Mouse (Mus musculus): ENCODE data around the gene 2010111I01Rik. TPM values are rescaled to one million over a fixed set of nuclear protein-coding genes. Genes with fewer than 3 reads are reported as not detected.

Gene 2010111I01Rik
- polyA plus RNA-seq, 1 experiment from 2014 or later: 31.8 TPM

DNA sequence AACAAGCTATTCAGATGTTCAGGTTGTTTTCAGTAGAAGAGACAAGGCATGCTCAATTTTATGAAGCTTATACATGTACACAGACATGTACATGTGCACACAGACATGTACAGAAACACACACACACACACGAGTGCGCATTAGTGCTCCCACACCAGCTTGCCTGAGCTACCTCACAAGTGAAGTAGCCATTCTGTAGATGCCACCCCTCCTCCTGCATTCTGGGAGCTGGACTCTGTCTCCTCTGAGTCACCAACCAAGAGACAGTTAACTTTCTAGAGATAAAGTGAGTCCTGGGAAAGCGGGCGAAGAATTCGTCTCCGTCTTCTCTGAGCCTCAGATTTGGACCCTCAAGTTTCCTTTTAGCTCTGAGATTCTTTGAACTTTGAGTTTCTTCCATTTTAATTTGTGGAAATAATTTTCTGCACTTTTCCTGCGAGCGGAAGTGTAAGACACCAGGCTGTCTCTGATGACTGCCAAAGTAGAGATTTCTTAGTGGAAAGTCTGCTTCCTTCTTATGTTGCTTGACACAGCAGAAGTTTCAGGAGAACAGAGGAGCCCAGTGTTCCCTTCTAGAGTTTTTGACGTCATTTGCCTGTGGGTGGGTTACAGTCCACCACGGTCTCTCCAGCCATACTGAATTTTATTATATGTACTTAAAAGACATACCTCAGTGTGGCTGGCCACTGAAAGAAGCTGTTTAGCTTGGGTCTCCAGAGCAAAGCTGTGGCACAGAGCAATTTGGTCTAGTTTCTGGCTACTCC is 175.0 kb downstream of the 2010111I01Rik start:
- WGBS: 93% methylated on average over 10 of the region's 10 CpGs
- H3K4me2 ChIP-seq: no peak overlapping the region
- H3K9me3 ChIP-seq (ENCODE audit: control insufficient read depth, low read length): no peaks in the 10 kb centered on the region
- no peak for ATAC-seq (ENCODE audit: low FRiP score)
- H3K36me3 ChIP-seq (ENCODE audit: control insufficient read depth, insufficient read depth, low read length): no peaks in the 10 kb centered on the region
- H3K27ac ChIP-seq (ENCODE audit: low read depth, low read length): no peak overlapping the region
- no peaks in the 10 kb centered on the region for H3K27me3 ChIP-seq (ENCODE audit: control insufficient read depth, insufficient read depth, low read length)
- H3K9ac ChIP-seq (ENCODE audit: low read length): no peak overlapping the region
- peaks cover 5% of the 10 kb centered on the region; the same call in 1 of the 2 replicates for H3K4me1 ChIP-seq (ENCODE audit: control insufficient read depth, insufficient read depth, low read length)
- DNase-seq (ENCODE audit: low spot score, missing footprints): no peak
- H3K4me3 ChIP-seq (ENCODE audit: low read depth, low read length): no peak overlapping the region

DNA sequence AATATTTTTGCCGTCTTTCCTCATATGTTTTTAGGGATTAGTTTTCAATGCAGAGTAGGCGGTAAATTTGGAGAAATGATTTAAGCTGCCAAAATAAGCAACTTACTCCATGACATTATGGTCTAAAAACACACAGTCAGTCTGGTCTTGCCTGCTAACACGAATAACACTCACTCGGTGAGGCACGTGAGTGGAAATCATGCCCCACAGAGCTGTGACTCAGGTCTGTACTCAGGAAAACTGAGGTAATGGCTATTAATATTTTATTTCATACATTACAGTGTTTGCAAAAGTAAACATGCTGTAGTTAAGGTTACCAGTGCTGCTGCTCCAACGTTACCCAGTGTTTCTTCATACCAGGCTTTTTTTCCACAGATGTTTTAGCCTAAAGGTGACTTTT is 176.1 kb downstream of the 2010111I01Rik start:
- peaks cover 5% of the 10 kb centered on the region; the same call in 1 of the 2 replicates for H3K4me1 ChIP-seq (ENCODE audit: control insufficient read depth, insufficient read depth, low read length)
- no peak overlapping the region for H3K9ac ChIP-seq (ENCODE audit: low read length)
- ATAC-seq (ENCODE audit: low FRiP score) (no peak), DNase-seq (ENCODE audit: low spot score, missing footprints) (no peak)
- H3K4me3 ChIP-seq (ENCODE audit: low read depth, low read length): no peak overlapping the region
- 94% methylated on average over 6 of the region's 6 CpGs for WGBS
- no peak overlapping the region for H3K4me2 ChIP-seq
- no peaks in the 10 kb centered on the region for H3K9me3 ChIP-seq (ENCODE audit: control insufficient read depth, low read length)
- no peak overlapping the region for H3K27ac ChIP-seq (ENCODE audit: low read depth, low read length)
- no peaks in the 10 kb centered on the region for H3K27me3 ChIP-seq (ENCODE audit: control insufficient read depth, insufficient read depth, low read length)
- H3K36me3 ChIP-seq (ENCODE audit: control insufficient read depth, insufficient read depth, low read length): no peaks in the 10 kb centered on the region

DNA sequence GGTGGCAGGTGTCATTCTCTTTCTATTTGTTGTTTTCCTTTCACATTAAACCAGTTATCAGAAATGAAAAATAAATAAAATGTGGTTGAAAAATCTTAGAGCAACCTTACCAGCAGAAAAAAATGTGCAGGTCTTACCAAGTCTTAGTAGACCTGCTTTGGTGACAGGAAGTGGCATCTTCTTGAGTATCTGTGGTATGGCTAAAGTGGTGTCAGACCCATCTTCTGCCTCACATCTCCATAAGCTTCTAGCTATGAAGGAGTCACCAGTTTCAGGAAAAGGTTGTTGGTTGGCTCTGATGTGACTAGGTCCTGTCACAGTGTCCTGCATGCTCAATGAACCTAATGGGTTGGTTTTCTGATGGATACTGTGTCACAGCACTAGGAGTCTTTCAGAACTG is 176.6 kb downstream of the 2010111I01Rik start:
- Histone ChIP-seq H3K9ac (ENCODE audit: low read length) (no peak overlapping the region), H3K27ac (ENCODE audit: low read depth, low read length) (no peak overlapping the region), H3K4me1 (ENCODE audit: control insufficient read depth, insufficient read depth, low read length) (peaks cover 7% of the 10 kb centered on the region; the same call in 1 of the 2 replicates), H3K4me3 (ENCODE audit: low read depth, low read length) (no peak overlapping the region), H3K27me3 (ENCODE audit: control insufficient read depth, insufficient read depth, low read length) (no peaks in the 10 kb centered on the region), H3K9me3 (ENCODE audit: control insufficient read depth, low read length) (no peaks in the 10 kb centered on the region), H3K36me3 (ENCODE audit: control insufficient read depth, insufficient read depth, low read length) (no peaks in the 10 kb centered on the region), H3K4me2 (no peak overlapping the region)
- ATAC-seq (ENCODE audit: low FRiP score) (no peak), DNase-seq (ENCODE audit: low spot score, missing footprints) (no peak)

DNA sequence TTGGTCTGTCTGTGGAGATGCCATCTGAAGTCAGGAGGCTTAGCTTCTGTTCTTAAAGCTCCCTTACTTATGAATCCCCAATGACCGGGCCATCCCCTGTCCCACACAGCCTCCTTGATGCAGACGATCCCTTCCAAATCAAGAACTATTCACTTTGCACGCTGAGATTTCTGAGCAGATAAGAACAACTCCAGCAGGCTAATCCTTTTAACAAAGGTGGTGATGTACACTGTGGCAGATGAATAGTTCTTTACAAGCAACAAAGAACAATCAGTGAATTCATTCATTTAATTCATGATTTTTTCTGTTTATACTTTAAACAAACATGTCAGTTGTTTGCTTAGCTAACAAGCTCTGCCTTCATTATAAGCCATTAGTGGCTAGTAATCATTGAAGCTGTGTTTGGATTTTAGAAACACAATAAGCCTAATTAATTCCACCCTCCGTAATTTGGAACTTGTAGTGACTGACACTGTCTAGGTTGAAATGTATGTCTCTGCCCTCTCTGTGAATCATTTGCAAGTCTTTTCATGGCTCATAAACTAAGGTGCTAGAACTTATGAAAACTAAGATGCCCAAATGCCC is 182.0 kb downstream of the 2010111I01Rik start:
- WGBS: 20% methylated on average over 4 of the region's 4 CpGs
- Histone ChIP-seq H3K27ac (ENCODE audit: low read depth, low read length) (no peak overlapping the region), H3K4me2 (no peak overlapping the region), H3K9ac (ENCODE audit: low read length) (no peak overlapping the region), H3K4me1 (ENCODE audit: control insufficient read depth, insufficient read depth, low read length) (peaks cover 8% of the 10 kb centered on the region; the same call in 1 of the 2 replicates), H3K36me3 (ENCODE audit: control insufficient read depth, insufficient read depth, low read length) (no peaks in the 10 kb centered on the region), H3K4me3 (ENCODE audit: low read depth, low read length) (no peak overlapping the region), H3K9me3 (ENCODE audit: control insufficient read depth, low read length) (no peaks in the 10 kb centered on the region), H3K27me3 (ENCODE audit: control insufficient read depth, insufficient read depth, low read length) (no peaks in the 10 kb centered on the region)
- DNase-seq (ENCODE audit: low spot score, missing footprints) (no peak), ATAC-seq (ENCODE audit: low FRiP score) (no peak)

DNA sequence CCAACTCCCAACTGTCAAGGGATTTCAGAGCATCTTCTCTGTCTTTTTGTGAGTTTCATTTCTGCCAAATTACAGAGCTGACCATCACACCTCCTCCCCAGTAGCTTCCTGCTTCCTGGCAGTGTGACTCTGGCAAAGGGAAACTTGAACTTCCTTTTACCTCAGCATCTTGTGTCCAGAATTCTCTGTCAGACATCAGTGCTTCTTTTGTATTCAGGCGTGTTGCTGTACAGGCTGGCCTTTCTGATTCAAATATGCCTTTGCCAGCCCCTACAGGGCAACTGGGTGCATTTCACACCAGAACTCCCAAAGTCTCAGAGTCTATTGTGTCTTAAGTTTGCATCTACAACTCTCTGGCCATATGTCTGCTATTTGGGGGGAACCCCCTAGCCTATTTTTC is 183.5 kb downstream of the 2010111I01Rik start:
- Histone ChIP-seq H3K9ac (ENCODE audit: low read length) (no peak overlapping the region), H3K4me1 (ENCODE audit: control insufficient read depth, insufficient read depth, low read length) (peaks cover 8% of the 10 kb centered on the region; the same call in 1 of the 2 replicates), H3K36me3 (ENCODE audit: control insufficient read depth, insufficient read depth, low read length) (no peaks in the 10 kb centered on the region), H3K4me2 (no peak overlapping the region), H3K9me3 (ENCODE audit: control insufficient read depth, low read length) (no peaks in the 10 kb centered on the region), H3K27ac (ENCODE audit: low read depth, low read length) (no peak overlapping the region), H3K4me3 (ENCODE audit: low read depth, low read length) (no peak overlapping the region), H3K27me3 (ENCODE audit: control insufficient read depth, insufficient read depth, low read length) (no peaks in the 10 kb centered on the region)
- ATAC-seq (ENCODE audit: low FRiP score) (peak; percentile 62), DNase-seq (ENCODE audit: low spot score, missing footprints) (no peak)
- 58% methylated on average over 1 of the region's 1 CpGs for WGBS

DNA sequence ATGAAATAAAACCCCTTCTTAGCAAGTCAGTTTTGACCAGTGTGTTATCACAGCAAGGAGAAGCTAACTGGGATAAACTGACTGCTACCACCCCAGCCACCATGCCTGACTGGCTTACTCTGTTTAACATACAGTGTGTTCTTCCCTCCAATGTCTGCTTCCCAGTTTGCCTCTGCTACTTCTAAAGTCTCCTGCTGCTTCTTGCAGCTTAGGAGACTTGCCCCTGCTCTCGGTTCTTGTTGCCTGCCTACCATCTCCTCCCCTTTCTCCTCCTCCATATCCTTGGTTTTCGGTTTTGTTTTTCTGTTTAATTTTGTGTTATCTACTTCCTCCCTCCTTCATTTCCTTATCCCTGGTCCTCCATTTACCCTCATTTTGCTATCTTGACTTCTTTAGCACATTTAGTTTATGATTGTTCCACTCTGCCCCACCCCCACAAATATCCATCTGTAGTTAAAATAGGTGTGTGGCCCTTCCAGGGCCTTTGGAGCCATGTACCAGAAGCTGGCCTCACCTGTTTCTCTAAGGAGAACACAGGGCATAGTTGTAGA is 185.9 kb downstream of the 2010111I01Rik start:
- Histone ChIP-seq H3K4me3 (ENCODE audit: low read depth, low read length) (no peak overlapping the region), H3K9ac (ENCODE audit: low read length) (no peak overlapping the region), H3K4me1 (ENCODE audit: control insufficient read depth, insufficient read depth, low read length) (peaks cover 8% of the 10 kb centered on the region; the same call in 1 of the 2 replicates), H3K27me3 (ENCODE audit: control insufficient read depth, insufficient read depth, low read length) (no peaks in the 10 kb centered on the region), H3K27ac (ENCODE audit: low read depth, low read length) (no peak overlapping the region), H3K36me3 (ENCODE audit: control insufficient read depth, insufficient read depth, low read length) (no peaks in the 10 kb centered on the region), H3K4me2 (no peak overlapping the region), H3K9me3 (ENCODE audit: control insufficient read depth, low read length) (no peaks in the 10 kb centered on the region)
- 28% methylated on average over 2 of the region's 2 CpGs for WGBS
- ATAC-seq (ENCODE audit: low FRiP score) (no peak), DNase-seq (ENCODE audit: low spot score, missing footprints) (no peak)

DNA sequence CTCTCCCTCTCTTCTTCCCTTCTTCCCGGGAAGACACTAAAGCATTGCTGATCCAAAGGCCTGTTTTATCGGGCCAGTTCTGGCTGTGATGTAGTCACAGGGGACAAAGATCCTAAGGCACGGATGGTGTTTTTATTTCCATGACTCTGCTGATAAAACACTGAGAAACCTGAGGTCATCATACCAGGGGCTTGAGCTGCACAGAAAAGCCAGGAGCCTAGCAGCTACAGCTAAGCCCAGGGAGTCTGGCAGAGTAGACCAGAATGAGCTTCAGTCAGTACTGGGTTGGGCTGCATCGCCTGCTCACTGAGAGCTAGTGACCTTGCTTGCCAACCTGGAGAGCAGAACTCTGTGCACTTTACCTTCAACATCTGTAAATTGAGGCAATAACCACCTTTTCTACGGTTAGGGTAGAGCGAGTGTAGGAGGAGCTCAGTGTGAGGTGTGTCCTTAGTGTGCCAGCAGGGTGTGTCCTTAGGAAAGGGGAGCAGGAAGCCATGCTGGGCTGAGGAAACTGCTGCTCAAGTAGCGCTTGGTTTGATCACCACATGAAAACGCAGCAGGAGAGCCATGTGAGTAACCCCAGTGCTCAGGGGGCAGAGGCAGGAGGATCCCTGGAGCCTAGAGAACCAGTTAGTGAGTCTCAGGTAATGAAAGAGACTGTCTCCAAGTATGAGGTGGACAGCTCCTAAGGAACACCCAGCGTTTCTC is 186.5 kb downstream of the 2010111I01Rik start:
- 87% methylated on average over 9 of the region's 9 CpGs for WGBS
- ATAC-seq (ENCODE audit: low FRiP score) (no peak), DNase-seq (ENCODE audit: low spot score, missing footprints) (no peak)
- H3K27ac ChIP-seq (ENCODE audit: low read depth, low read length): no peak overlapping the region
- no peaks in the 10 kb centered on the region for H3K36me3 ChIP-seq (ENCODE audit: control insufficient read depth, insufficient read depth, low read length)
- H3K4me2 ChIP-seq: no peak overlapping the region
- no peaks in the 10 kb centered on the region for H3K9me3 ChIP-seq (ENCODE audit: control insufficient read depth, low read length)
- H3K4me3 ChIP-seq (ENCODE audit: low read depth, low read length): no peak overlapping the region
- no peak overlapping the region for H3K9ac ChIP-seq (ENCODE audit: low read length)
- H3K4me1 ChIP-seq (ENCODE audit: control insufficient read depth, insufficient read depth, low read length): peaks cover 8% of the 10 kb centered on the region; the same call in 1 of the 2 replicates
- H3K27me3 ChIP-seq (ENCODE audit: control insufficient read depth, insufficient read depth, low read length): no peaks in the 10 kb centered on the region

DNA sequence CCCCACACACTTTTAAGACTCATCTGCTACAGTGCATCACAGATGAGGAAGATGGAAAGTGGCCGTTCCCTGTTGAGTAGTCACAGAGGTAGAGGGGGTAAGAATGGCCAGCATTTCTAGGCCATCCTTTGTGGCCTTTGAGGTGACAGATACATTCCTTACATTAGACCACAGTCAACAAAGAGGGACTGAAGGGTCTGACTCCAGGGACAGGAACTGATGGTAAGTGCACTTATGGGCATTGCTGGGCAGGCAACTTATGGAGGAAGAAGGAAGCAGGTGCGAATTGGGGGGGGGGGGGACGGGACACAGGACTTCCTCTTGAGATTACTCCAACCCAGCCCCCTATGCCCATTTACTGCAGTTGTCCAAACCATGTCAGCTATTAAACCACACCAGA is 187.8 kb downstream of the 2010111I01Rik start:
- H3K9me3 ChIP-seq (ENCODE audit: control insufficient read depth, low read length): no peaks in the 10 kb centered on the region
- H3K4me3 ChIP-seq (ENCODE audit: low read depth, low read length): no peak overlapping the region
- DNase-seq (ENCODE audit: low spot score, missing footprints) (no peak), ATAC-seq (ENCODE audit: low FRiP score) (no peak)
- H3K27me3 ChIP-seq (ENCODE audit: control insufficient read depth, insufficient read depth, low read length): no peaks in the 10 kb centered on the region
- H3K36me3 ChIP-seq (ENCODE audit: control insufficient read depth, insufficient read depth, low read length): no peaks in the 10 kb centered on the region
- WGBS: 88% methylated on average over 3 of the region's 3 CpGs
- H3K27ac ChIP-seq (ENCODE audit: low read depth, low read length): no peak overlapping the region
- H3K4me2 ChIP-seq: no peak overlapping the region
- H3K4me1 ChIP-seq (ENCODE audit: control insufficient read depth, insufficient read depth, low read length): peaks cover 3% of the 10 kb centered on the region; the same call in 1 of the 2 replicates
- no peak overlapping the region for H3K9ac ChIP-seq (ENCODE audit: low read length)

DNA sequence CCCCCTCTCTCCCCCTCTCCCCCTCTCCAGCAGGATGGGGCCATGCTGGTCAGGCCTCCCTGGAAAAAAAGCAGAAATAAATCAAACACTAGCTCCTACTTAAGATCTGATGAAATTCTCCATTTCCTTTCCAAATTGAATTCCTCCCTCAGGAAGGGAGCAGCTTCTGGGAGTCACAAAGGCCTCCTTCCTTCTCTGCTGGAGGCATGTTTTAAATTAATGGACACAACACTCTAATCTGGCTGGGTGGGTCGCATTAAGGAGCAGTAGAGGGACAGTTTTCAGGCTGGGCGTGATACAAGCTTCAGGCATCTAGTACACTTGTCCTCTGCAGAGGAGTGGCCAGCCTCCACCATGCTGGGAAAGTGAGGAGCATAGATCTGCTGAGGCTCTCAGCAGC is 188.7 kb downstream of the 2010111I01Rik start:
- DNase-seq (ENCODE audit: low spot score, missing footprints) (no peak), ATAC-seq (ENCODE audit: low FRiP score) (no peak)
- Histone ChIP-seq H3K4me1 (ENCODE audit: control insufficient read depth, insufficient read depth, low read length) (no peaks in the 10 kb centered on the region), H3K9me3 (ENCODE audit: control insufficient read depth, low read length) (no peaks in the 10 kb centered on the region), H3K9ac (ENCODE audit: low read length) (no peak overlapping the region), H3K27ac (ENCODE audit: low read depth, low read length) (no peak overlapping the region), H3K4me3 (ENCODE audit: low read depth, low read length) (no peak overlapping the region), H3K27me3 (ENCODE audit: control insufficient read depth, insufficient read depth, low read length) (no peaks in the 10 kb centered on the region), H3K36me3 (ENCODE audit: control insufficient read depth, insufficient read depth, low read length) (no peaks in the 10 kb centered on the region), H3K4me2 (no peak overlapping the region)
- WGBS: 65% methylated on average over 2 of the region's 2 CpGs
